Mouse (Mus musculus): ENCODE results near the gene Pias3. TPM values are rescaled to one million over a fixed set of nuclear protein-coding genes. Genes with fewer than 3 reads are reported as not detected.

Pias3 gene
- polyA plus RNA-seq (2012): 13.0 and 16.2 TPM in 2 replicates

DNA sequence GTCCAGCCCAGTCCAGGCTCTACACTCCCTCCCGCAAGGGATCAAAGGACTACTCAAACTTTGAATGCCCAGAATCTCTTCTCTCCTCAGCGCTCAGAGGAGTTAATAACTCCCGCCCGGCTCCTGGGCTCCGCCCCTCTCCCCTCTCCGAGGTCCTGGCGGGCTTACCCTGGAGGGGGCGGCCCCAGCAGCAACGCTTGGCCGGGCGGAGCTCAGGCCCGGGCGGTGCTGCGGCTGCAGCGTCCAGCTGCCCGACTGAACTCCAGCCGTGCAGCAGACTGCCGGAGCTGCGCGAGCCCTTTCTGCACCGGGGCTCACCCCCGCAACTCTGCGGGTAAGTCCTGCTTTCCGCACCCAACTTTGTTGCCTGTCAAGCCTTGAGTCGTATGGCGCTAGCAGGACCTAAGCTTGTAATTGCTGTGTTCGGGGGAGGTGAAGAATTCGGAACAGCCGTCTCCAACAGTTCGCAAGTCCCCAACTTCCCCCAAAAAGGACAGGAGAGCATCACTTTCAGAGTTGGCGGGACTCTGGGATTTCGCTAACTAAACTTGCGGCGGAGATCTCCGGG, at the start of gene Pias3:
Pias3 (plus strand) TSS at position 187 of the 568 bp plus-strand sequence.
- no peak for TF ChIP-seq GATA1 (IDR thresholded peaks at IDR 0.05; ENCODE audit: low read length)

- TF ChIP-seq GATA1 (IDR thresholded peaks at IDR 0.05; ENCODE audit: low read length): no peak
Observed at GRCm38 (mm10) chr3:96647365-96647764, 48.8 kb upstream of the Pias3 start.

- no peak for TF ChIP-seq GATA1 (IDR thresholded peaks at IDR 0.05; ENCODE audit: low read length)
Observed at GRCm38 (mm10) chr3:96660901-96661300, 35.3 kb upstream of the Pias3 start.

DNA sequence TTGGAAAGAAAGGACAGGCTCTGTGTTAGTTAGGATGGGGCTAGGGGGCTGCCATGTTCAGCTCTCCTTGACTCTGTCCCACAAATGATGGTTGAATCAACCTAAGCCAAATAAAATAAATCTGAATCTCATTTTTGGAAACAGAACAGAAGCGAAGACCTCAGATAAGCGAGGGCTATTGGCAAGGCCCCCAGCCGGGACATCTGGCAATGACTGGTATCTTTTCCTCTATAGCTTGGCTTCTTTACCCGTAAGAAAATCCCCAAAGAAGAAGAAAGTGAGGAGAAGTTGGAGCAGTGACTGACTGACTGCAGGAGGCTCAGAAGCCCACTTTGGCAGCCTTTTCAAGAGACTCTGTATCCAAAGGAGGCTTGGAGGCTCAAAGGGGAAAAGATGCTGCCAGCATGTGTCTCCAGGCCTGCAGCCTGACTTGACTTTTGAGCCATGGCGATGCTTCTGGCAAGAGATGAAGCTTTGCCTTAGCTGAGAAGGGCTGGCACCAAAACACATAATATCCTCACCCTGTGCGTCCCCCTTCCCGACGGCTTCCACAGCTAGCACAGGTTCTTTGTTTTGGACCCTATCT, 33.4 kb upstream of the Pias3 start:
- TF ChIP-seq GATA1 (IDR thresholded peaks at IDR 0.05; ENCODE audit: low read length): no peak

GRCm38 (mm10) chr3:96663432-96664239, 32.5 kb upstream of the Pias3 start:
- no peak for TF ChIP-seq GATA1 (IDR thresholded peaks at IDR 0.05; ENCODE audit: low read length)

DNA sequence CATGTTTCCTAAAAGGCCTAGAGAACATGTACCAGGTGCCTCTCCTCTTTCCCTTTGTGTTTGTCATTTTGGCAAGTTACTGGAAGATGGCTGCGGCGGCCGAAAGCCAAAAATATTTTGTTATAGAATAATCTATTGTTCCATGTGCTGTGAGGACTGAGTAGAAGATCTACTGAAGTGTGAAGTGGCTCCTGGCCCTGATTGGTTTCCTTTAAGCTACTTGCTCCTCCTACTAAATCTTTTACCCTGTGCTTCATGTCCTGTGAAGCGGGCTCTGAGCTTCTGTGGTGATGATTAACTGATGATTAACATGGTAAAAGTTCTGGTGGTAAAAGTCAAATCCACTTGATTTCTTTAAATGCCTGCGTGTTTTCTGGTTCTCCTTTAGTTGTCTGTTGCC, 29.3 kb upstream of the Pias3 start:
- TF ChIP-seq GATA1 (IDR thresholded peaks at IDR 0.05; ENCODE audit: low read length): no peak

- no peak for TF ChIP-seq GATA1 (IDR thresholded peaks at IDR 0.05; ENCODE audit: low read length)
Observed at GRCm38 (mm10) chr3:96667316-96667715, 28.9 kb upstream of the Pias3 start.

- no peak for TF ChIP-seq GATA1 (IDR thresholded peaks at IDR 0.05; ENCODE audit: low read length)
Observed at GRCm38 (mm10) chr3:96668424-96669067, 27.6 kb upstream of the Pias3 start.

GRCm38 (mm10) chr3:96669727-96670468, 26.3 kb upstream of the Pias3 start, which contains the start of gene Ankrd35:
Ankrd35 (plus strand) TSS chr3:96670131.
- no peak for TF ChIP-seq GATA1 (IDR thresholded peaks at IDR 0.05; ENCODE audit: low read length)

GRCm38 (mm10) chr3:96671519-96671918, 24.7 kb upstream of the Pias3 start:
- TF ChIP-seq GATA1 (IDR thresholded peaks at IDR 0.05; ENCODE audit: low read length): no peak

GRCm38 (mm10) chr3:96673514-96673913, 22.7 kb upstream of the Pias3 start:
- no peak for TF ChIP-seq GATA1 (IDR thresholded peaks at IDR 0.05; ENCODE audit: low read length)

DNA sequence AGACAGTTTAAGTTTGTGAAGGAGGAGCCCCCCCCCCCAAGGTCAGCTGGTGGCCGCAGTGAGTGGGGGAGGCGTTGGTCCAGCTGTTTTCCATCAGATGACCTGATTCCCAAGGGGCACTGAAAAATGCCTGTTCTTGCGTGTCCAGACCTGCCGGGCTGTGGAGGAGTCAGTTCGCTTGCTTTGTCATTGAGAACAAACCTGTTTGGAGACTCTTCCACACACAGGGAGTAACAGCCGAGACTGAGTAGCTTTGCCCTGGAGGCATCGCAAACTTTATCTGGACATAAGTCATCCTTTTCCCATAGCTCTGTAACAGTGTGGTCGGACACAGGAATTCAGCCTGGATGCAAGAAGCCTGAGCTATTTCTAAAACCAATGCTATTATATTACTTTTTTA, 21.7 kb upstream of the Pias3 start:
- no peak for TF ChIP-seq GATA1 (IDR thresholded peaks at IDR 0.05; ENCODE audit: low read length)

DNA sequence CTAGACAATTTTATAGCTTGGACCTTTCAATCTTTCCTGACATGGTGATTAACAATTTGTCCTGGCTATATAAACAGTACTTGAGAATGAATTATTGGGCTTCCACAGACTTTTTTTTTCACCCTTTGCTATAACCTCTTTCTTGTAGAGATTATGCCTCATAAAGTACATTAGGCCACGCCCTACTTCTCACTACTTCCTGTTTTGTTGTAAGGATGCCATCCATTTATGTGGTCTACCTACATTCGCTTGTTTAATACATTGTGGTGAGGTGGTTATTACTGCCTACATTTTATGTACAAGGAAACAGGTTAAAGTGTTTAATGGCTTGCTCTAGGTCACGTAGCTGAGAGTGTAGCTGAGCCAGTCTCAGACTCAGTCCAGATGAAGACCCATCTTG, 21.0 kb upstream of the Pias3 start:
- no peak for TF ChIP-seq GATA1 (IDR thresholded peaks at IDR 0.05; ENCODE audit: low read length)

- no peak for TF ChIP-seq GATA1 (IDR thresholded peaks at IDR 0.05; ENCODE audit: low read length)
Observed at GRCm38 (mm10) chr3:96675690-96676089, 20.5 kb upstream of the Pias3 start.

- no peak for TF ChIP-seq GATA1 (IDR thresholded peaks at IDR 0.05; ENCODE audit: low read length)
Observed at GRCm38 (mm10) chr3:96678456-96678855, 17.7 kb upstream of the Pias3 start.

Data from G1E-ER4 (cell line).